Mouse (Mus musculus) hindbrain, postnatal 0 days (tissue): ENCODE results near the gene Micu1. TPM values are rescaled to one million over a fixed set of nuclear protein-coding genes. Genes with fewer than 3 reads are reported as not detected.

Experiments used
- ATAC-seq: fragments of 200-750 bp; cut with Nextera tagmentation; 2 replicates; pipeline ENCODE4 v1.8.0; 2017; ENCODE audit warnings: mild to moderate bottlenecking, moderate TSS enrichment, moderate library complexity
- DNase-seq: peaks from one replicate; pipeline ENCODE4 v3.0.0-alpha.2; 2015; ENCODE audit warnings: low spot score
- H3K27ac ChIP-seq: fragments of 300-500 bp; sonication (generic); 2 replicates; pipeline ENCODE4 v1.5.1; 2014; ENCODE audit warnings: mild to moderate bottlenecking
- H3K27me3 ChIP-seq: fragments of 300-500 bp; sonication (generic); 2 replicates; pipeline ENCODE4 v1.6.1; 2014; ENCODE audit warnings: low read length, mixed read lengths; ENCODE audit not compliant: insufficient read depth
- H3K36me3 ChIP-seq: fragments of 300-500 bp; sonication (generic); 2 replicates; pipeline ENCODE4 v1.6.1; 2014; ENCODE audit warnings: low read length, mixed read lengths; ENCODE audit not compliant: insufficient read depth
- H3K4me1 ChIP-seq: fragments of 300-500 bp; sonication (generic); 2 replicates; pipeline ENCODE4 v1.6.1; 2014; ENCODE audit warnings: antibody characterized with exemption, low read length, mixed read lengths; ENCODE audit not compliant: insufficient read depth
- H3K4me2 ChIP-seq: fragments of 300-500 bp; sonication (generic); 2 replicates; pipeline ENCODE4 v1.6.1; 2014; ENCODE audit warnings: low read depth, mild to moderate bottlenecking, low read length, moderate library complexity, mixed read lengths
- H3K4me3 ChIP-seq: fragments of 300-500 bp; sonication (generic); 2 replicates; pipeline ENCODE4 v1.5.1; 2014; ENCODE audit warnings: low read length
- H3K9ac ChIP-seq: fragments of 300-500 bp; sonication (generic); replicated peaks from 2 replicates; pipeline ENCODE4 v1.6.1; 2014; ENCODE audit warnings: mild to moderate bottlenecking, low read length, moderate library complexity, mixed read lengths
- H3K9me3 ChIP-seq: fragments of 300-500 bp; sonication (generic); 2 replicates; pipeline ENCODE4 v1.6.1; 2016; ENCODE audit warnings: low read length, mixed read lengths
- CTCF ChIP-seq: IDR thresholded peaks from 2 replicates; pipeline ENCODE4 v1.5.1; 2016; ENCODE audit warnings: antibody characterized with exemption, control low read depth, low read depth
- WGBS: fragments of 180-500 bp; shearing (Covaris S2); extraction: QIAGEN DNeasy Blood & Tissue Kit; methylation state at CpG from one replicate; pipeline ENCODE4 v1.1.7; 2014; 5-methylcytosine and 5-hydroxymethylcytosine counted together
- polyA plus RNA-seq: library from polyadenylated mRNA; unstranded; fragments of >200 nt; fragmentation: Nextera tagmentation; extraction: Ambion mirVana; gene quantifications from 2 replicates; pipeline ENCODE4 v1.2.1, GENCODE M21; 2015
- total RNA-seq: library from RNA; depleted of rRNA; stranded (reverse); fragments of >200 nt; gene quantifications from 2 replicates; pipeline ENCODE4 v1.2.3, GENCODE M21; 2014

Gene Micu1
- total and polyA plus RNA-seq, 2 experiments from 2014 or later, result 73.4 to 74.9 TPM

DNA sequence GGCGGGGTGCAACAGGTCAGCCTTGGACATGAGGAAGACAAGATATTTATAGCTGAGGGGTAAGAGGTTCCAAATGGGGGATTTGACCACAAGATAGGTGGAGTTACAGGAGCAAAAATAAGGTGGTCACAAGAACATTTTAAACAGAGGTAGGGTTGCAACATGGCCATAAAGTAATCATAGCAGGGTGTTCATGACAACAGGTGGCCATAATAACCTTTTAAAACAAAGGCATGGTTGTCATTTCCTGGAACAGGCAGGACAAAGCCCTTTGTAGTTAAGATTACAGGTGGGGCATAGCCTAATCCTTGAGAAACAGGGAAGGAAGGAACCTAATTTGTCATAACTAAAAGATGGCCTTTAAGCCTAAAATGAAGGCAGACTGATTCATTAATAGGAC lies 51.8 kb downstream of the Micu1 start:
- ATAC-seq, result no peak
- Histone ChIP-seq H3K9ac (no peak overlapping the region), H3K4me3 (no peak overlapping the region), H3K4me1 (no peaks in the 10 kb centered on the region; the same call in 1 of the 2 replicates), H3K27me3 (no peaks in the 10 kb centered on the region), H3K9me3 (no peaks in the 10 kb centered on the region), H3K36me3 (no peaks in the 10 kb centered on the region), H3K27ac (no peak overlapping the region), H3K4me2 (no peak overlapping the region)
- WGBS, result 95% methylated on average over 1 of the region's 1 CpGs
- TF ChIP-seq CTCF, result no peak
- no peak for DNase-seq

DNA sequence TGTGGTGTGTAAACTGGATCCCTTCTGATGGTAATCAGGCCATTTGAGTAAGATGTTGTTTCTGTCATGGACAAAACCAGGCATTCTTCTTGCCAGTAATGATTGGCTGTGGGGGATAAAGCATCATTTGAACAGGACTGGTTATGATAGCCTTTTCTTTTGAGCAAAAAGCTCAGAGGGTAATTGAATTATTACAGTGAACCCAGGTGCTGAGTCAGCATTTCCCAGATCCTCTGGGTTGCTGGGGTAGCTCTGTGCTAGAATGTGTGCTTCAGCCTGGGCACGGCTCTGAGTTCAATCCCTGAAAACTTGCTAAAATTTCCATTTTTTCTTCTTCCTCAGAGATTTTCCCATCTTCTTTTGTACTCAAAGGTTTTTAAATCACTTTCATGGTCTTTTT lies 52.6 kb downstream of the Micu1 start:
- no peak overlapping the region for H3K4me3 ChIP-seq
- H3K36me3 ChIP-seq, result no peaks in the 10 kb centered on the region
- ATAC-seq (no peak), DNase-seq (no peak)
- H3K27me3 ChIP-seq, result no peaks in the 10 kb centered on the region
- no peak overlapping the region for H3K4me2 ChIP-seq
- H3K9me3 ChIP-seq, result no peaks in the 10 kb centered on the region
- no peak for TF ChIP-seq CTCF
- no peaks in the 10 kb centered on the region; the same call in 1 of the 2 replicates for H3K4me1 ChIP-seq
- no peak overlapping the region for H3K27ac ChIP-seq
- 67% methylated on average over 1 of the region's 1 CpGs for WGBS
- H3K9ac ChIP-seq, result no peak overlapping the region

DNA sequence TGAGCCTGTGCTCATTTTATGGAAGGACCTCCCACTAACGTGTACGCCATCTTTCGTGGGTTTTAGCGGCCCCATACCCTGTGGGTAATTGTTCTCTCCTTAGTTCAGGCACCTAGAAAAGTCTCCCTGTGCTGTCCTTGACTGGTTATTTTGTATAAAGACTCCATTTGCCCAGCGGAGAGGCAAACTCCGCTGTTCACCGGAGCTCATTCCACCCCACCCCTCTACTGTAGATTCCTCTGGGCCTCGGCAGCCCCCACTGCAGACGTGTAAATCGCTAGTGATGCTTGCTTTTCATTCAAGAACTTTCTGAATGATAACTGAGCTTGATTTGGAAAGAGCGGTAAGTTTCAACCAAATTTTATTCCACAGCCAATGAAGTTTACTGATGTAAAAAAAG lies 53.4 kb downstream of the Micu1 start:
- Histone ChIP-seq H3K36me3 (no peaks in the 10 kb centered on the region), H3K4me3 (no peak overlapping the region), H3K9me3 (no peaks in the 10 kb centered on the region), H3K9ac (no peak overlapping the region), H3K4me1 (no peaks in the 10 kb centered on the region; the same call in 1 of the 2 replicates), H3K27ac (no peak overlapping the region), H3K27me3 (no peaks in the 10 kb centered on the region), H3K4me2 (peak overlapping the region; percentile 16; the same call in 1 of the 2 replicates)
- DNase-seq (no peak), ATAC-seq (no peak)
- WGBS, result 56% methylated on average over 11 of the region's 11 CpGs
- TF ChIP-seq CTCF, result no peak

DNA sequence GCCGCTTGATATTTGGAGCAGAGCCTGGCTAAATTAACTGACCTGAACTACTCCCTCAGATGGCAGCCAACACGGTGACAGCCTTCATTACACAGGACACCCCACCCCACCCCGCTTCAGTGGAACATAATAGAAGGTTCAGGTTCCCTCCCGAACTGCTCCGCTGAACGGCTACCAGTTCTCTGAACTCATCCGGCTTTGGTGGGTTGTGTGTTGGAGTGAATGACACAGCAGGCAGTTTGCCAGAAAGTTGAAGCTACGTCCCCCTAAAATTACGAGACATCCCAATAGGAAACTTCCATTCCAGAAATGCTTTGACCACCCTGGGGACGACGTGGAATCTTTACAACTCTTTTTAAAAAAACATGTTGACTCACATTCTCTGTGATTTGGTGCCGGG lies 53.8 kb downstream of the Micu1 start:
- H3K4me1 ChIP-seq, result no peaks in the 10 kb centered on the region; the same call in 1 of the 2 replicates
- ATAC-seq (no peak), DNase-seq (no peak)
- H3K36me3 ChIP-seq, result no peaks in the 10 kb centered on the region
- TF ChIP-seq CTCF, result no peak
- H3K27ac ChIP-seq, result no peak overlapping the region
- 36% methylated on average over 12 of the region's 12 CpGs for WGBS
- peak overlapping the region; percentile 16; the same call in 1 of the 2 replicates for H3K4me2 ChIP-seq
- no peak overlapping the region for H3K4me3 ChIP-seq
- H3K9ac ChIP-seq, result no peak overlapping the region
- H3K9me3 ChIP-seq, result no peaks in the 10 kb centered on the region
- no peaks in the 10 kb centered on the region for H3K27me3 ChIP-seq

DNA sequence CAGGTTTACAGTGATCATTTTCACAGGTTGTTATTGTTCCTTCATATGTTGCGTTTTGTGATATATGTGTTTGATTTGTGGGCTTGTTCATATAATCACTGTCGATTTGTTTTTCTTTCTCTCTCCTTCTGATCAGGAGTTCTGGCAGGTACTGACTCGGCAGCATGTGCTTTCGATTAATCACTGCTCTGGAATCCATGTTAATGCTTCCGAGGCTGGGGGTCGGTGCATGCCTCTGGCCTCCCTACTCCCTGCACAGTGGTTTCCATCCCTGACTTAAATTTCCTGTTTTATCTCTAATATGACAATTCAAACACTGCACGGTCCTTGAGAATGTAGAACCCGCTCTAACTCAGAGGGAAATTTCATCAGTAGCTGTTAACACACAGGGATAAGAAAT lies 54.3 kb downstream of the Micu1 start:
- DNase-seq, result no peak
- no peak overlapping the region for H3K4me3 ChIP-seq
- no peak for ATAC-seq
- no peak overlapping the region for H3K27ac ChIP-seq
- no peaks in the 10 kb centered on the region for H3K36me3 ChIP-seq
- H3K4me1 ChIP-seq, result no peaks in the 10 kb centered on the region; the same call in 1 of the 2 replicates
- WGBS, result 61% methylated on average over 8 of the region's 8 CpGs
- no peak for TF ChIP-seq CTCF
- no peaks in the 10 kb centered on the region for H3K27me3 ChIP-seq
- H3K9me3 ChIP-seq, result no peaks in the 10 kb centered on the region
- no peak overlapping the region for H3K9ac ChIP-seq
- H3K4me2 ChIP-seq, result no peak overlapping the region

GRCm38 (mm10) chr10:59764781-59765180 lies 62.5 kb downstream of the Micu1 start:
- H3K4me3 ChIP-seq, result no peak overlapping the region
- no peaks in the 10 kb centered on the region for H3K9me3 ChIP-seq
- H3K4me1 ChIP-seq, result no peaks in the 10 kb centered on the region
- no peak overlapping the region for H3K27ac ChIP-seq
- no peaks in the 10 kb centered on the region for H3K36me3 ChIP-seq
- H3K4me2 ChIP-seq, result no peak overlapping the region
- TF ChIP-seq CTCF, result no peak
- H3K9ac ChIP-seq, result no peak overlapping the region
- no peaks in the 10 kb centered on the region for H3K27me3 ChIP-seq
- ATAC-seq (no peak), DNase-seq (no peak)
- WGBS, result 96% methylated on average over 6 of the region's 6 CpGs

- 68% methylated on average over 13 of the region's 13 CpGs for WGBS
- no peak overlapping the region for H3K9ac ChIP-seq
- no peak overlapping the region for H3K27ac ChIP-seq
- H3K4me2 ChIP-seq, result no peak overlapping the region
- ATAC-seq (no peak), DNase-seq (no peak)
- TF ChIP-seq CTCF, result no peak
- H3K4me3 ChIP-seq, result no peak overlapping the region
- H3K9me3 ChIP-seq, result no peaks in the 10 kb centered on the region
- H3K36me3 ChIP-seq, result no peaks in the 10 kb centered on the region
- H3K27me3 ChIP-seq, result no peaks in the 10 kb centered on the region
- 0 out of 2 replicates have a peak, but pooled peaks cover 7% of the 10 kb centered on the region for H3K4me1 ChIP-seq
These were observed 66.2 kb downstream of the Micu1 start for GRCm38 (mm10) chr10:59768369-59769079.
